In the genomic region with DNA sequence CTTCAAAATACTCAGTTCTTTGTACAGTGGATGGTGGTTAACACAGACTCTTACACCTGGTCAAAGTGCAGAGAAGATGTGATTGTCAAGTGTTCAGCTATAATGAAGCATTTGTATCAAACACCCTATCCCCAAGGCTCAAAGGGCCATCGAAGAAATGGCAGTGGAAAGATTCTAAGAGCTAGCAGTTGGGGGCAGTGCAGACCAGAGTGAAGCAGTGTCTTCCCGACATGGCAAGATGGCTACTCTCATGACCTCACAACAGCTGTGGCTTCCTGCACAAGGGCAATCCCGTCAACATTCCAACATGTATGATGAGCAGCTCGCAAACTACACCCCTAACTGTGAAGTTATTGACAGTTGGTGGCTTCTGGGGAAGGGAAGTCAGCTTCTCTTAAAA, we compare ENCODE assay signal across 11 mouse cellular contexts.
A peak's percentile ranks its signal among the peaks of the same experiment; 100 is the strongest.
DNase-seq lines count a peak whose midpoint lies in the region; ATAC-seq and TF ChIP-seq lines count a peak whose summit lies in the region.
"Had no signal": no experiment of that assay in that cellular context is flagged by ENCODE, and none has a peak within 500 bp of the region (broad histone marks: within the 10 kb centered on the region; RNA-seq: fewer than 3 reads in every experiment).

No protein-coding gene starts in this region.

- no peak for TF ChIP-seq POLR2A in kidney, adult 2 months (IDR thresholded peaks at IDR 0.05; ENCODE audit: low read depth, low read length)
- no peak for TF ChIP-seq POLR2A in cerebellum, adult 2 months (IDR thresholded peaks at IDR 0.05; ENCODE audit: borderline replicate concordance, insufficient read depth, low read length)

- no peak for DNase-seq in kidney, adult 2 months
- DNase-seq in kidney, adult 18-20 months: no peak
- peak; percentile 20 for DNase-seq in ES-CJ7 (ENCODE audit: low read depth, low spot score)
- DNase-seq in R1 (ENCODE audit: low read depth, low spot score): peak; percentile 3
- DNase-seq in limb, embryonic 10.5 days (ENCODE audit: low spot score): peak; percentile 34
- no peak for DNase-seq in cerebellum, adult 2 months
- DNase-seq: kidney, postnatal 36 days; left cerebral cortex, postnatal 4 days had no signal

- WGBS in kidney, adult 2 months: 70% methylated on average over 4 of the region's 4 CpGs
- WGBS in limb, embryonic 10.5 days: 62% methylated on average over 4 of the region's 4 CpGs
- 62% methylated on average over 4 of the region's 4 CpGs for WGBS in cerebellum, adult 2 months

- H3K27ac ChIP-seq in kidney, adult 2 months (ENCODE audit: insufficient read depth, low read depth, low read length): no peak overlapping the region
- H3K27ac ChIP-seq in limb, embryonic 10.5 days: no peak overlapping the region
- H3K27ac ChIP-seq in cerebellum, adult 2 months (ENCODE audit: insufficient read depth, low read length): no peak overlapping the region
- H3K27ac ChIP-seq: forebrain, embryonic 10.5 days; neural tube, embryonic 12.5 days had no signal

- no peak for ATAC-seq in CD4-positive, CD25-positive, alpha-beta regulatory T cell, adult 4 months

- H3K9me3 ChIP-seq in limb, embryonic 10.5 days (replicated peaks): no peaks in the 10 kb centered on the region
- H3K9me3 ChIP-seq: forebrain, embryonic 10.5 days; neural tube, embryonic 12.5 days had no signal

- H3K4me1 ChIP-seq in kidney, adult 2 months (ENCODE audit: control insufficient read depth, insufficient read depth, low read length): no peaks in the 10 kb centered on the region
- H3K4me1 ChIP-seq in limb, embryonic 10.5 days: peaks cover 13% of the 10 kb centered on the region
- H3K4me1 ChIP-seq in cerebellum, adult 2 months (ENCODE audit: control insufficient read depth, insufficient read depth, low read length): no peaks in the 10 kb centered on the region
- H3K4me1 ChIP-seq: forebrain, embryonic 10.5 days had no signal

- TF ChIP-seq CTCF in kidney, adult 2 months (conservative IDR thresholded peaks at IDR 0.05; ENCODE audit: insufficient read depth, insufficient read length, low read depth, low read length): peak; percentile 21; the same call in 1 of the 2 replicates
- no peak for TF ChIP-seq CTCF in cerebellum, adult 2 months (IDR thresholded peaks at IDR 0.05; ENCODE audit: borderline replicate concordance, insufficient read depth, low read depth, low read length)

- no peaks in the 10 kb centered on the region for H3K27me3 ChIP-seq in kidney, adult 2 months (replicated peaks; ENCODE audit: control insufficient read depth, insufficient read depth, low read length)
- 0 out of 2 replicates have a peak, but pooled peaks cover 7% of the 10 kb centered on the region for H3K27me3 ChIP-seq in limb, embryonic 10.5 days (ENCODE audit: low read depth, poor library complexity, severe bottlenecking)
- H3K27me3 ChIP-seq in cerebellum, adult 2 months (ENCODE audit: control insufficient read depth, insufficient read depth, low read length): no peaks in the 10 kb centered on the region
- H3K27me3 ChIP-seq: neural tube, embryonic 12.5 days had no signal

- no peaks in the 10 kb centered on the region for H3K36me3 ChIP-seq in kidney, adult 2 months (ENCODE audit: control insufficient read depth, insufficient read depth, low read length)
- no peaks in the 10 kb centered on the region for H3K36me3 ChIP-seq in limb, embryonic 10.5 days
- H3K36me3 ChIP-seq: forebrain, embryonic 10.5 days; neural tube, embryonic 12.5 days had no signal

- no peak overlapping the region for H3K4me3 ChIP-seq in kidney, adult 2 months (ENCODE audit: insufficient read depth, low read depth, low read length)
- H3K4me3 ChIP-seq in limb, embryonic 10.5 days: no peak overlapping the region
- H3K4me3 ChIP-seq in cerebellum, adult 2 months (replicated peaks; ENCODE audit: insufficient read depth, low read depth, low read length): no peak overlapping the region
- H3K4me3 ChIP-seq: forebrain, embryonic 10.5 days; neural tube, embryonic 12.5 days had no signal

Comparison
In these comparisons a context has a peak if more than half of its experiments do, and no peak if none do; other contexts are left out.
1. DNase-seq: peak in ES-CJ7 (single experiment), R1 (single experiment) and limb, embryonic 10.5 days (single experiment); none in kidney, adult 2 months (single experiment), kidney, adult 18-20 months (single experiment) and cerebellum, adult 2 months (0 of 2).